Mouse (Mus musculus): Measurements from ENCODE around the gene Ly6g6c. TPM values are rescaled to one million over a fixed set of nuclear protein-coding genes. Genes with fewer than 3 reads are reported as not detected.

Gene Ly6g6c
- polyA plus RNA-seq, 1 experiment = not detected

- no peak for DNase-seq (ENCODE audit: extremely low spot score in 1 of 2, low spot score in 1 of 2)
These were observed 38.1 kb downstream of the Ly6g6c start for GRCm38 (mm10) chr17:35103221-35103690.

DNA sequence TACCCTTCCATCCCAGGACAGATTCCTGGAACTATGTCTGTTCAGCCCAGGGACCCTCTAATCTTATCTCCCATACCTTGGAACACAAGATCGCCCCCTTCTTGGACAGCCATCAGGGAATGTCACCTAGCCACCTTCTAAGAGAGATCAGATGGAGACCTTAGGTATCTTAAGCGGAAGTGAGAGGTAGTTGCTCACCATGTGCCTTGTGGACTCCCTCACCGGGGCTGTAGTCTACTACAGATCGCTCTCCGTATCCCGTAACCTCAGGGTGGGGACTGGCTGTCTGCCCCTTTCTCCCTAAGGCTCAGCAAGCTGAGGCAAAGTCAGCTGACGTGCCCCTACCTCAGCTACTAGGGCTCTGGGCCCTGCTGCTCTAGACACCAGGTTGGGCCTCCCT lies 38.9 kb downstream of the Ly6g6c start:
- DNase-seq (ENCODE audit: extremely low spot score in 1 of 2, low spot score in 1 of 2) = no peak

- DNase-seq (ENCODE audit: extremely low spot score in 1 of 2, low spot score in 1 of 2) = no peak
These were observed 39.6 kb downstream of the Ly6g6c start for GRCm38 (mm10) chr17:35104754-35105153.

- DNase-seq (ENCODE audit: extremely low spot score in 1 of 2, low spot score in 1 of 2) = no peak
These were observed 40.7 kb downstream of the Ly6g6c start for GRCm38 (mm10) chr17:35105740-35106389.

- no peak for DNase-seq (ENCODE audit: extremely low spot score in 1 of 2, low spot score in 1 of 2)
These were observed 41.3 kb downstream of the Ly6g6c start for GRCm38 (mm10) chr17:35106522-35106921.

- no peak for DNase-seq (ENCODE audit: extremely low spot score in 1 of 2, low spot score in 1 of 2)
These were observed 42.9 kb downstream of the Ly6g6c start, which contains the start of gene Ly6g5c for GRCm38 (mm10) chr17:35108097-35108496. Gene Ly6g5c (plus strand): TSS chr17:35108279.

- no peak for DNase-seq (ENCODE audit: extremely low spot score in 1 of 2, low spot score in 1 of 2)
These were observed 46.6 kb downstream of the Ly6g6c start for GRCm38 (mm10) chr17:35111774-35112173.

DNA sequence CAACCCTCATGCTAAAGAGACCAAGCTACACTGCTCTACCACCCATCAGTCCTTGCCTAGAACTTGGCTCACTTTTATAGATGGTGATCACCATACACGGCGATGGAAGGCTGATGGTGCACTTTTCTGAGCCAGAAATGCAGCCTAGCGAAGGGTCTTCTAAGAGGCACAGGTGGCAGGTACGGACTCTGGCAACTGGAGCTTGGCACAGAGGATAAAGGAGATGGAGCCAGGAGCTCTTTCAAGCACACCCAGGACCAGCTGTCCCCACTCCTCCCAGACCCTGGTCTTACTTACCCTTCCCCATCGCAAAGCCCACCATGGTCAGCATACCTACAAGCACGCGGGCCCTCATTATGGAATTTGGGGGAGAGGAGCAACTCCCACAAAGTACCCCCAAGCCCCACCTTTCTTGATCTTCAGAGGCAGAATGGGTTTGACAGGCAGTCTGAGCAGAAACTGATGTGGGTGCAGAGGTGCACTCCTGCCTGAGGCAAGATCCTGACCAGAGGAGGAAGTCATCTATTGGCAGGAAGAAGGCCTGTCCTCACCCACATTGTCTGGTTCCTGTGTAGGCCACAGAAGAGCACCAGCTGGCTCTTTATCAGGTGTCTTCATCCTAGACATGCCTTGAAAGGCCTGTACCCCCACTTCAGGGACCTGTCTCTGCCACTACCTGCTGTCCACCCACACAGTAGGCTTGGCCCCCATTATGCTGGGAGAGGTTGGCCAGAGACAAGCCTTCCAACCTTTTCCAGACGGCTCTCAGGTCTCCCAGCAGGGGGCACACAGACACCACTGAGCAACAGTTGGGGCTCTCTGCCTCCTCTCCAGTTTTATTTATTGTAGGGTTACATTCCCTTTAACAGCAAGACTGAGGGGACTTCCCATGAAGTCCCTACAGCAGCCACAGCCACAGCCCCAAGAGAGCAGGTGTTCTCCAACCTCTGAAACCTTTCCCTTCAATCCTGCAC lies 50.1 kb downstream of the Ly6g6c start, which contains the start of gene Ly6g5b:
Gene Ly6g5b, minus strand, starts transcription at position 383 of the 974 bp plus-strand sequence.
- DNase-seq (ENCODE audit: extremely low spot score in 1 of 2, low spot score in 1 of 2) = no peak

Other genes starting within 250 kb of the Ly6g6c start
- 71.8 and 77.6 TPM in 2 replicates for gene Stk19, start 228.4 kb upstream of the Ly6g6c start, polyA plus RNA-seq (2012; rRNA removed)
- gene Dxo, start 228.4 kb upstream of the Ly6g6c start, polyA plus RNA-seq (2012; rRNA removed) = 47.3 and 56.4 TPM in 2 replicates
- gene Skiv2l, start 215.2 kb upstream of the Ly6g6c start, polyA plus RNA-seq (2012; rRNA removed) = 72.8 and 77.5 TPM in 2 replicates
- 60.8 and 66.2 TPM in 2 replicates for gene Nelfe, start 215.0 kb upstream of the Ly6g6c start, polyA plus RNA-seq (2012; rRNA removed)
- 0.29 and 0.44 TPM in 2 replicates for gene Cfb, start 202.9 kb upstream of the Ly6g6c start, polyA plus RNA-seq (2012; rRNA removed)
- gene Zbtb12, start 185.9 kb upstream of the Ly6g6c start, polyA plus RNA-seq (2012; rRNA removed) = 7.5 and 8.8 TPM in 2 replicates
- 0.08 TPM in 1 of 2 replicates, not detected in the other for gene Gm20547, start 183.3 kb upstream of the Ly6g6c start, polyA plus RNA-seq (2012; rRNA removed)
- gene C2, start 167.1 kb upstream of the Ly6g6c start, polyA plus RNA-seq (2012; rRNA removed) = 2.9 and 3.2 TPM in 2 replicates
- 268 and 290 TPM in 2 replicates for gene Ehmt2, start 166.9 kb upstream of the Ly6g6c start, polyA plus RNA-seq (2012; rRNA removed)
- gene Slc44a4, start 150.9 kb upstream of the Ly6g6c start, polyA plus RNA-seq (2012; rRNA removed) = 0.27 and 0.38 TPM in 2 replicates
- 48.7 and 53.6 TPM in 2 replicates for gene Neu1, start 134.1 kb upstream of the Ly6g6c start, polyA plus RNA-seq (2012; rRNA removed)
- 10.9 and 13.4 TPM in 2 replicates for gene Hspa1b, start 106.2 kb upstream of the Ly6g6c start, polyA plus RNA-seq (2012; rRNA removed)
- 0.20 TPM in 1 of 2 replicates, not detected in the other for gene Gm20481, start 95.5 kb upstream of the Ly6g6c start, polyA plus RNA-seq (2012; rRNA removed)
- gene Hspa1a, start 93.2 kb upstream of the Ly6g6c start, polyA plus RNA-seq (2012; rRNA removed) = 13.8 and 14.6 TPM in 2 replicates
- 0.40 and 0.74 TPM in 2 replicates for gene Hspa1l, start 92.7 kb upstream of the Ly6g6c start, polyA plus RNA-seq (2012; rRNA removed)
- gene Lsm2, start 83.5 kb upstream of the Ly6g6c start, polyA plus RNA-seq (2012; rRNA removed) = 43.9 and 49.7 TPM in 2 replicates
- 48.2 and 55.1 TPM in 2 replicates for gene Vars, start 64.4 kb upstream of the Ly6g6c start, polyA plus RNA-seq (2012; rRNA removed)
- 0.48 and 0.59 TPM in 2 replicates for gene Vwa7, start 48.8 kb upstream of the Ly6g6c start, polyA plus RNA-seq (2012; rRNA removed)
- 1.5 and 2.6 TPM in 2 replicates for gene Sapcd1, start 37.4 kb upstream of the Ly6g6c start, polyA plus RNA-seq (2012; rRNA removed)
- gene Msh5, start 18.6 kb upstream of the Ly6g6c start, polyA plus RNA-seq (2012; rRNA removed) = 1.5 and 2.0 TPM in 2 replicates
- gene Clic1, start 15.4 kb upstream of the Ly6g6c start, polyA plus RNA-seq (2012; rRNA removed) = 26.4 and 28.5 TPM in 2 replicates
- 40.8 and 42.8 TPM in 2 replicates for gene Ddah2, start 6.4 kb upstream of the Ly6g6c start, polyA plus RNA-seq (2012; rRNA removed)
- gene Mpig6b, start 796 bp downstream of the Ly6g6c start, polyA plus RNA-seq (2012; rRNA removed) = 0.04 TPM in 2 replicates
- gene Ly6g6e, start 11.5 kb downstream of the Ly6g6c start, polyA plus RNA-seq (2012; rRNA removed) = 65.5 and 71.7 TPM in 2 replicates
- 2.3 and 2.9 TPM in 2 replicates for gene Ly6g6d, start 12.7 kb downstream of the Ly6g6c start, polyA plus RNA-seq (2012; rRNA removed)
- 0.10 and 0.27 TPM in 2 replicates for gene Ly6g6f, start 20.2 kb downstream of the Ly6g6c start, polyA plus RNA-seq (2012; rRNA removed)
- gene Abhd16a, start 23.9 kb downstream of the Ly6g6c start, polyA plus RNA-seq (2012; rRNA removed) = 144 and 159 TPM in 2 replicates
- gene Ly6g5c, start 42.9 kb downstream of the Ly6g6c start, polyA plus RNA-seq (2012; rRNA removed) = 0.38 TPM in 1 of 2 replicates, not detected in the other
- 1.2 and 2.0 TPM in 2 replicates for gene Ly6g5b, start 50.0 kb downstream of the Ly6g6c start, polyA plus RNA-seq (2012; rRNA removed)
- 18.9 and 20.2 TPM in 2 replicates for gene Gpank1, start 56.1 kb downstream of the Ly6g6c start, polyA plus RNA-seq (2012; rRNA removed)
- 173 and 179 TPM in 2 replicates for gene Csnk2b, start 56.7 kb downstream of the Ly6g6c start, polyA plus RNA-seq (2012; rRNA removed)
- gene D17H6S53E, start 61.0 kb downstream of the Ly6g6c start, polyA plus RNA-seq (2012; rRNA removed) = 8.2 and 9.1 TPM in 2 replicates
- 0.40 and 0.78 TPM in 2 replicates for gene Apom, start 66.7 kb downstream of the Ly6g6c start, polyA plus RNA-seq (2012; rRNA removed)
- 199 and 213 TPM in 2 replicates for gene Bag6, start 69.8 kb downstream of the Ly6g6c start, polyA plus RNA-seq (2012; rRNA removed)
- 261 and 306 TPM in 2 replicates for gene Prrc2a, start 99.5 kb downstream of the Ly6g6c start, polyA plus RNA-seq (2012; rRNA removed)
- 11.2 and 17.2 TPM in 2 replicates for gene Aif1, start 110.7 kb downstream of the Ly6g6c start, polyA plus RNA-seq (2012; rRNA removed)
- 14.3 and 20.7 TPM in 2 replicates for gene Lst1, start 123.1 kb downstream of the Ly6g6c start, polyA plus RNA-seq (2012; rRNA removed)
- 0.78 and 0.88 TPM in 2 replicates for gene Ltb, start 129.1 kb downstream of the Ly6g6c start, polyA plus RNA-seq (2012; rRNA removed)
- gene Tnf, start 136.6 kb downstream of the Ly6g6c start, polyA plus RNA-seq (2012; rRNA removed) = 0.11 and 0.14 TPM in 2 replicates
- gene Lta, start 140.0 kb downstream of the Ly6g6c start, polyA plus RNA-seq (2012; rRNA removed) = 0.06 and 0.17 TPM in 2 replicates
- gene Gm16181, start 155.4 kb downstream of the Ly6g6c start, polyA plus RNA-seq (2012; rRNA removed) = not detected in 2 replicates
- gene Atp6v1g2, start 168.3 kb downstream of the Ly6g6c start, polyA plus RNA-seq (2012; rRNA removed) = 665 and 695 TPM in 2 replicates
- gene Nfkbil1, start 170.4 kb downstream of the Ly6g6c start, polyA plus RNA-seq (2012; rRNA removed) = 13.7 and 15.1 TPM in 2 replicates
- 438 and 444 TPM in 2 replicates for gene Ddx39b, start 176.4 kb downstream of the Ly6g6c start, polyA plus RNA-seq (2012; rRNA removed)
- 66.1 and 69.2 TPM in 2 replicates for gene H2-D1, start 197.3 kb downstream of the Ly6g6c start, polyA plus RNA-seq (2012; rRNA removed)

Measured in frontal cortex, adult 2 months (tissue).